Mouse (Mus musculus) mouse embryonic stem cell (cell line): ENCODE measurements around the gene Cd300lb.

Experiments
- in situ Hi-C, 2 experiments: fragments of 300-500 bp; cut with MboI; formaldehyde crosslinking; loops; 1 replicate in 1 of 2; 3 replicates in 1 of 2; pipeline ENCODE4 v1.14.3; 2019 to 2020; ENCODE audit warnings: low sequenced_read_pairs in 2 of 2, low pct_unique_long_range_greater_than_20kb in 1 of 2, mixed read lengths in 1 of 2; ENCODE audit not compliant: unreplicated experiment in 1 of 2

Gene Cd300lb

DNA sequence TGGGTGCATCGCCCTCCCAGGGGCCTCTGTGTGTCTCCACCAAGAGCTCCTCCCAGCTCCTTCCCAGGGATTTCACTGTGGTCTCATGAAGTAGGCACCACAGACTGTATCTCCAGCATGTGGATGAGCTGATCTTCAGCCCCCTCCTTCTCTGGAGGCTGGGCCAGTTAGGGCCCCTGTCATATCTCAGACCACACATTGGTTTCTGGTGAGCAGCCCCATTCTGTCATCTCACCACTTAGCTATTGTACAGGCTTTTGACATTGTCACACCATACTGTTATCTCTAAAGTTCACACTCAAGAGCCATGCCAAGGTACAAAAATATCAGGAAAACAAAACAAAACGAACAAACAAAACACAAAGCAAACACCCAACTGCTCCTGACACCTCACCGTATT, 38.1 kb downstream of the Cd300lb start:
- in situ Hi-C loops: no loop called here

DNA sequence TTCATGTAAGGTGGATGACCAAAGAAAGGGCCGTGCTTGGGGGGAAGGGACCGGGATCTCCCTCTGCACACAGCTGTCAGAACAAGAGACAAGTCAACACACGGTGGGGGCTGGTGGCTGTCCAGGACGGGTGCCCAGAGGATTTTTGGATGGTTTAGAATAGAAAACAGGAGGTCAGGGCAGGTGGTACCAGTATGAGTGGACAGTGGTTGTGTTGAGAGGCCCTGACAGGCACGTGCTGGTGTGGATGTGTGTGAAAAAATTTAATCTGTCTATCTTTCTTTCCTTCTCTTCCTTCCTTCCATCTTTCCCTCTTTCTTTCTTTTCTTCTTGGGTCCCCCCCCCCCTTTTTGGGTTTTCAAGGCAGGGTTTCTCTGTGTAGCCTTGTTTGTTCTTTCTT, 43.6 kb downstream of the Cd300lb start:
- in situ Hi-C loops: no loop called here

DNA sequence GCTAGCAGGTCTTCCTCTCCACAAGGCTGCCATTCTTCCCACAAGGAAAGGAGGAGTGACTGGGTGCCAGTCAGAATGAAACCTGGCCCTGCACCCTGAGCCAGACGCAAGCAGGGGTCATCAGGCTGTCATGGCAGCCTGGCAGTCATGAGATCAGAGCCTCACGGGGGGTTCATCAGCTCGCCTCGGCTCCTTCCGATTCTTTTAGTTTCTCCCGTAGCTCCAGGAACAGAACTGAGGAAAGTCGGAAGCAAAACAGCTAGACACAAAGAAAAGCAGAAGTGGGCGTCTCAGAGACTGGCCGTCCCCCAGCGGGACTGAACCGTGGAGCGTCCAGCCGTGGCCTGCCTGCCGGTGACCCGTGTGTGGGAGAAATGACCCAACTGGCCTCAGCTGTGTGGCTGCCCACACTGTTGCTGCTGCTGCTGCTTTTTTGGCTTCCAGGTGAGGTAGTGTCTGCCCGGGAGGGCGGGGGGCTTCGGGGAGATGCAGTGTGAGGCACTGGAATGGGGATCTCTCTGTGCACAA, 44.1 kb downstream of the Cd300lb start, which contains the start of gene Cd300a:
TSS of gene Cd300a (plus strand) at position 51 of the 528 bp plus-strand sequence.
- in situ Hi-C loops: no loop called here

DNA sequence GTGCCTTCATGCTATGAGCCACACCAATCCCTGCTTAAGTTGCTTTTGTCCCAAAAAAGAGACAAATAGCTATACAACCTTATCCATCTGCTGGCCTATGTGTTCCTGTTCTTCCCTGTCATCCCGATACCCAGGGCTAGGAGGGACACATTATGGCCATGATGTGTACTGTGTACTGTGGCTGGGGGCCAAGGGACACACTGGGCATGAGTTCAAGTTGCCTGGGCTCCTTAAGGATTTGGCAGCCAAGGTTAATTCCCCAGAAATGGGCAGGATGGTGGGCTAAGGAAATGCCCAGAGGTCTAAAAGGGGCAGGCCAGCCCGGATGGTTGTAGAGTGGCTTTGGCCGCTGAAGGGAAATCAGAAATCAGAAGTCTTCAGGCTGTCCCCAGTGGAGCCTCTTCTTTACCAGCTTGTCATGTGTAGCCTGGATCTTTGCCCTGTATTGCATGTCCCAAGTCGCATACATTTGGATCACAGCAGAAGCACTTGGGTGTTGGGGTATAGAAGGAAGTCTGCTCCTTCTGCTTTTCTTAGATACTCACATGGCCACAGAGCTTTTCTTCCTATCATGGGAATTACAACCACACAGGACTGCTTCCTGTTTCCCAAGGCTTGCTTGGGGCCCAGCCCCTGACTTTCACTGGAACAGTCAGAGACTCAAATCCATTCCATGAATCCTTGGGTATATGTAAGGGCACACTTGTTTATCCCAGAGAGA, 49.6 kb downstream of the Cd300lb start:
- in situ Hi-C loops: no loop called here

DNA sequence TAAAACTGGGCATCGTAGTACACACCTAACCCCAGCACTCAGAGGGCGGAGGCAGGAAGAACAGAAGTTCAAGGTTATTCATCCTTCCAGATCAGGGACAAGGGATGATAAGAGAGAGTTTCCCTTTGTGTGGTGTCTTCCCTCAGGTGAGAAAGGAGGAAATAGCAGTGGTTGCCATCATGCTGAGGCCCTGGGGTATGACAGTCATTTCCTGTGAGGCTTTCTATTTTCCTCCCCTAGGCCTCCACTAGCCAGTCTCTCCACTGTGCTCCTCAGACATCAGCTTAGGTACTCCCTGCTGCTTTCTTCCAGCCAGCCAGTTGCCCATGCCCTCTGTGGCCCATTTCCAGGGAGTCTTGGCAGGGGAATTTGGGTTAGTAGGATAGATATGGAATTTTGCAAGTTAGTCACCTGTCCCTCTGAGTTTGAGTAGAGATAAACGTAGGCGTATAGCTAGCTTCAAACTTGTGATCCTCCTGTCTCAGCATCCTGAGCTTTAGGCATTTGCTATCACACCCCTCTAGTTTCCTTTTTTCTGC, 50.9 kb downstream of the Cd300lb start:
- in situ Hi-C loops: no loop called here

DNA sequence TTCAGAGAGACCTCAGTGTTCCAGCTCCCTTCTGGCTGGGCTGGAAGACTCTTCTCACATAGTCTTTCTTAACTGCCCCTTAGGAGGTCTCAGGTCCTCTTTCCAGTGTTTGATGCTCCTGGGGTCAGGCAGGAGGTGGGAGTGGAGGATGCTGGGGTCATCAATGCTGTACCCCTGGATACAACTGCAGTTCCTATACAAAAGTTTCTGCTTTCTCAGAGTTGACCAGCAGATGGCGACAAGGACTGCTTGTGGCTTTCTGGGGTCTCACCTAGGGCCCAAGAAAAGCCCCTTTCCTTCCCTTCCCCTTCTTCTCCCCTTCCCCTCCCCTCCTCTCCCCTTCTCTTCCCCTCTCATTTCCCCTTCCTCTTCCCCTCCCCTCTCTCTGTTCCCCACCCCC, 53.6 kb downstream of the Cd300lb start:
- in situ Hi-C loops: no loop called here

DNA sequence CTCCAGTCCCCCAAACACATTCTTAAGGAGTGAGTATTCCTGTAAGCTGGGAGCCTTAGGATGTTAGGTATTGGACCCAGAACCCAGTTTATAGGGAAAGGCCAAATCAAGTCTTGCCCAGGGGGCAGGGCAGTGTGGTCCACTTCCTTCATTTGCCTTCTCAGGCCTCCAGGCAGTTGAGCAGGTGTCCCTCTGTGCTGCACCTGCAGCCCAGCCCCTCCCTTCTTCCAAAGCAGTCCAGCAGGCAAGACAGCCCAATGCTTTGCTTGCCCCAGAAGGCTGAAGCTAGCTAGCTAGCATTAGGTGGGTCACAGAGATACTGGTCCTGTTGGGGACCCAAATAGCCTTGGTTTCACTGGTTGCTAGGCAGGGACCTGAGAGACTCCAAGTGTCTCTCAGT, 54.0 kb downstream of the Cd300lb start:
- in situ Hi-C loops: no loop called here

DNA sequence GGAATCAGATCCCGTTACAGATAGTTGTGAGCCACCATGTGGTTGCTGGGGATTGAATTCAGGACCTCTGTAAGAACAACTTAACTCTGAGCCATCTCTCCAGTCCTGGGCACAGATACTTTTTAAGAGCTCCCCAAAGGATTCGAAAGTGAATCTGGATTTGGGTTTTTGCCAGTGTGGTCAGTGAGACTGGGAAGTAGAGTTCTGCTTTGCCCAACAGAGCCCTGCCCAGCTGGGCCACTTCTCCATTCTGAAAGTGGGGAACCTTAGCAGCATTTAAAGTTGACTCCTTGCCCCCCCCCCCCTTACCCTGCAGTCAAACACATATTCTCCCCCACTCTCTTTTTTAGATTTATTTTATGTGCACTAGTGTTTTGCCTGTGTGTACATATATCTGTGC, 54.5 kb downstream of the Cd300lb start:
- in situ Hi-C loops: no loop called here

DNA sequence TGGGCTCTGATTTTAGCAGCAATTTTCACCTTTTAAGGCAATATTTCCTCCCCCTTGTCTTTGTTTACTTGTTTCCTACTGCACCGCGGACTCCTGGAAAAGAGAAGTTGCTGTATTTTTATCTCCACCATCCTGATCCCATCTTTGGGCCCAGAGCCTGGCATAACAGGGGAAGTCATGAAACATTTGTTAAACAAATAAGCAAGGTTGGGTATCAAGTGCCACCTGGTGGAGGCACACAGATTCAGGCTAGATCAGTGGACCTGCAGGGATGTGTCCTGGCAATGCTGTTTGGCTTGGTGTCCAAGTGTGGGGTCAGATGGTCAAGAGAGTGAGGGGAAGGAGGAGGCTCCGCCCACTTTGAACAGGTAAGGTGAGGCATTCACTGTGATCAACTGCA, 57.0 kb downstream of the Cd300lb start:
- in situ Hi-C loops: no loop called here

DNA sequence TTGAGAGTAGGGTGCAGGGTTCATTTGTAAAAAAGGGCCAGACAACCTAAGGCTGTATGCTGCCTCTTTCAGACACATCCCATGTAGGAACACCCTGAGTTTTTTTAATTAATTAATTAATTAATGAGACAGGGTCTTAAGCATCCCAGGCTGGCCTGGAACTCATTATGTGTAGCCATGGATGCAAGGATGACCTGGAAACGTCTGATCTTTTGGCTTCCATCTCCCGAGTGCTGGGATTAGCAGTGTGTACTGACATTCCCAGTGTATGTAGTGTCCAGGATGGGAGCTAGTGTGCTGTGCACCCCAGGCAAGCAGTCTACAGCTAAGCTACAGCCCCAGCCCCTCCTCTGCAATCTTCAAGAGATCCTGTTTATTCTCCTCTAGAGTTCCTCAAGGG, 57.6 kb downstream of the Cd300lb start:
- in situ Hi-C loops: no loop called here

DNA sequence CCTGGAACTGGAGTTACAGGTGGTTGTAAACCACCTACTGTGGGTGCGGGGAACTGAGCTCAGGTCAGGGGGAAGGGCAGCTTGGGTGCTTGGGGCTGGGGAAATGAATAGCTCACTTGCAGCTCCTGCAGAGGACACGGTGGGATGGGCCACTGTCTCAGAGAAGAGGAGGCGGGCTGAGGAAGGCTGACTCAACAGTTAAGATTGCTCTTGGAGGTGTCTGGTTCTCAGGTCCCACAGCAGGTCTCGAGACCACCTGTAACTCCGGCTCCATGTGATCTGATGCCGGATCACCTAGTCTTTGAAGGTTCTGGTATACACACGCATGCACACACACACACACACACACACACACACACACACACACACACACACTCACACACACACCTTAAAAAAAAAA, 58.0 kb downstream of the Cd300lb start:
- in situ Hi-C loops: no loop called here

DNA sequence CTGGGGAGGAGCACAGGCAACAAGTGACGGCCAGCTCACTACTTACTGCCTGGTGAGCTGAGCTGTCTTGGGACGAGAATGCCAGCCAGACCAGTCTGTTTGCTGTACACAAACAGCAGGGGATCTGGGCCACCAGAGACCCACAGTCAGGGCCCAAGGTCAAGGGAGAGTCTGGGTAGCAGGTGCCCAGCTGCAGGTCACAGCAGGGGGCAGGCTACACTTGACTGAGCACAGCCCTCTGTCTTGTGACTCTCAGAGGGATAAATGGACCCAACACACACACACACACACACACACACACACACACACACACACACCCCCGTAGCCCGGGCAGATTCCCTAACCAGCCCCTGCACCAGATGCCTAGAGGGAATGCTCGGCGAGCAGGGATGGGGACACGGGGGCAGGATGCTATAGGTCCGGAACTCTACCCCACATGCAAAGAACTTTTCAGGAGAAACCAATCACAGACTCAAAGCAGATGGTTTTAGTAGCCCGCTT, 58.8 kb downstream of the Cd300lb start:
- in situ Hi-C loops: no loop called here

DNA sequence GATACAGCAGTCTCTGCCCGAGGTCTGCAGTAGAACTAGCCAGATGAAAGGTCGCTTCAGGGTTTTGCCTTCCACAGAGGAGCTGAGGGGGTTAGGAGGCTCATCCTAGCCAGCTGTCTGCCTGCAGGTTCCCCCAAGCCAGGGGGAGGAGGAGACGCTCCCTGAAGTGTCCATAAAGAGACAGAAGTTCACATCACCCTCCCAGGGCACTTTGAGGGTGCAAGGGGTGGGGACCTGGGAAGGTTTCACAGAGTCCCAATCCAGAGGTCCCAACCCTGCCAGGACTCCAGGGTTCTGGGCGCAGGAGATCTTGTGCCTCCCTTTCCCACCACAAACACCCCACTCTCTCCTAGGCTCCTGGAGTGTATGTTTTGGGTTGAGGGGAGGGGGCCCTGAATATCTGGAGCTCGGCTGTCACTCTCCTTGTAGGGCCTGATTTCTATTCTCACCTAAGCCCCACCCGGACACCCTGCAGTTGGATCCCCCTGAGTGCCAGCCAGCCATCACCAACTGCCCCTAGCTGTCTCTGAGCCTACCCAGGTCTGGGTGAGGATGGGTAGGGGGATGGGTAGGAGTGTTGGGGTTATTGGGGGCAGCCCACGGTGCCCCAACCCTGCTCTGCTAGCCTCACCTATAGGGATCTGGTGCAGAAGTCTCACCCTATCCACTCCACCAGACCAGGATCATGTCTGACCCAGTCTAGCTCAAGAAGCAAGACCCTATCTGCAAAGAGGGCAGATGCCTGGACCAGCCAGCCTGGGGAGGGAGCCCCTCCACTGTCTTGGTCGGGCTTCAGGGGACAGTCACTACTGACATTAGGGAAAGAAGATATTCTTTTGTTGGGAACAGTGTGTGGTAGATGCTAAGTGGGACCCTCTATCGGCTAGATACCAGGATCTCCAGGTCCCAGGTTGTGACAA, 59.7 kb downstream of the Cd300lb start:
- in situ Hi-C loops: no loop called here

DNA sequence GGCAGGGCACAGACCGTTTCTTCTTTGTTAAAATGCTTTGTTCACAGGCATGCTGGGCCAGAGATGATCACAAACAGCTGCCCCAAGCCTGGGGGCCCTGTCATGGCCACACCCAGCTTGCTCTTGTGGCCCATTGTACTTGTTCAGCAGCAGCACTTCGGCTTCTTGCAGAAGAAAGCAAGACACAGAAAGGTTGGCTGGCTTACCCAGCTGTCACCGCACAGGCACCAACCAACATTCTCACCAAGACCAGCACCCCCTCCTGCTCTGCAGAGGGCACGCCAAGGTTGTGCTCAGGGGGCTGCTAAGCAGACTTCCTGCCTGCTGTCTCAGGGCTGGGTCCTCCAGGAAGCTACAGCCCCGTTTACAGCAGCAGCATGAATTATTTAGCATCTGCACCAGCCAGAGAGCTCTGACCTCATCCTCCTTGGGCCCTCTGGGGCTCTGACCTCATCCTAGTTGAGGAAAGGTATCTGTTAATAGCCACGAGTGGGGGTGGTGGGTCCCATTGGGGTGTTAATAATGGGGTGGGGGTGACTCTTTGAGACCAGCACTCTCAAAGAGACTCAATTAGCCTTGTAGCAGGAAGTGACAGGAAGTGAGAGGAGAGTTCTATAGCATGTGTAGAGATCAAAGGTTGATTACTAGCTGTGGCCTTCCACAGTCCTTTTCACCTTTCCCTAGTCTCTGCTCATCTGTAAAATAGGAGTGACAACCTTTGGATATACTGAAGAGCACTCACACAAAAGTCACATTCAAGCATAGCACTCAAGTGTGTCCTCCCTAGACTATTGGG, 61.0 kb downstream of the Cd300lb start:
- in situ Hi-C loops: no loop called here
